Mouse (Mus musculus) hindbrain, embryonic 10.5 days (tissue): ENCODE measurements around the gene Pknox2. TPM values are rescaled to one million over a fixed set of nuclear protein-coding genes. Genes with fewer than 3 reads are reported as not detected.

Experiments used
- DNase-seq: peaks from one replicate; pipeline ENCODE4 v3.0.0-alpha.2; 2017; ENCODE audit warnings: low spot score
- H3K27ac ChIP-seq: fragments of 300-500 bp; sonication (generic); 2 replicates; pipeline ENCODE4 v1.5.1; 2016; ENCODE audit warnings: mild to moderate bottlenecking, moderate library complexity
- H3K27me3 ChIP-seq: fragments of 300-500 bp; sonication (generic); 2 replicates; pipeline ENCODE4 v1.6.1; 2016; ENCODE audit warnings: mild to moderate bottlenecking; ENCODE audit not compliant: poor library complexity, insufficient read depth, severe bottlenecking
- H3K36me3 ChIP-seq: fragments of 300-500 bp; sonication (generic); 2 replicates; pipeline ENCODE4 v1.6.1; 2016; ENCODE audit warnings: mild to moderate bottlenecking, moderate library complexity
- H3K4me1 ChIP-seq: fragments of 300-500 bp; sonication (generic); replicated peaks from 2 replicates; pipeline ENCODE4 v1.6.1; 2016; ENCODE audit warnings: mild to moderate bottlenecking
- H3K4me3 ChIP-seq: fragments of 300-500 bp; sonication (generic); 2 replicates; pipeline ENCODE4 v1.5.1; 2016; ENCODE audit warnings: mild to moderate bottlenecking, moderate library complexity
- H3K9me3 ChIP-seq: fragments of 300-500 bp; sonication (generic); 2 replicates; pipeline ENCODE4 v1.6.1; 2016; ENCODE audit warnings: mild to moderate bottlenecking, moderate library complexity
- WGBS: fragments of 180-500 bp; shearing (Covaris S2); methylation state at CpG from one replicate; pipeline ENCODE4 v1.1.7; 2016; 5-methylcytosine and 5-hydroxymethylcytosine counted together
- polyA plus RNA-seq: library from polyadenylated mRNA; unstranded; fragments of >200 nt; fragmentation: Nextera tagmentation; extraction: Ambion mirVana; gene quantifications from 2 replicates; pipeline ENCODE4 v1.2.1, GENCODE M21; 2016

The Pknox2 gene
- polyA plus RNA-seq, 1 experiment from 2014 or later, result 35.0 TPM

DNA sequence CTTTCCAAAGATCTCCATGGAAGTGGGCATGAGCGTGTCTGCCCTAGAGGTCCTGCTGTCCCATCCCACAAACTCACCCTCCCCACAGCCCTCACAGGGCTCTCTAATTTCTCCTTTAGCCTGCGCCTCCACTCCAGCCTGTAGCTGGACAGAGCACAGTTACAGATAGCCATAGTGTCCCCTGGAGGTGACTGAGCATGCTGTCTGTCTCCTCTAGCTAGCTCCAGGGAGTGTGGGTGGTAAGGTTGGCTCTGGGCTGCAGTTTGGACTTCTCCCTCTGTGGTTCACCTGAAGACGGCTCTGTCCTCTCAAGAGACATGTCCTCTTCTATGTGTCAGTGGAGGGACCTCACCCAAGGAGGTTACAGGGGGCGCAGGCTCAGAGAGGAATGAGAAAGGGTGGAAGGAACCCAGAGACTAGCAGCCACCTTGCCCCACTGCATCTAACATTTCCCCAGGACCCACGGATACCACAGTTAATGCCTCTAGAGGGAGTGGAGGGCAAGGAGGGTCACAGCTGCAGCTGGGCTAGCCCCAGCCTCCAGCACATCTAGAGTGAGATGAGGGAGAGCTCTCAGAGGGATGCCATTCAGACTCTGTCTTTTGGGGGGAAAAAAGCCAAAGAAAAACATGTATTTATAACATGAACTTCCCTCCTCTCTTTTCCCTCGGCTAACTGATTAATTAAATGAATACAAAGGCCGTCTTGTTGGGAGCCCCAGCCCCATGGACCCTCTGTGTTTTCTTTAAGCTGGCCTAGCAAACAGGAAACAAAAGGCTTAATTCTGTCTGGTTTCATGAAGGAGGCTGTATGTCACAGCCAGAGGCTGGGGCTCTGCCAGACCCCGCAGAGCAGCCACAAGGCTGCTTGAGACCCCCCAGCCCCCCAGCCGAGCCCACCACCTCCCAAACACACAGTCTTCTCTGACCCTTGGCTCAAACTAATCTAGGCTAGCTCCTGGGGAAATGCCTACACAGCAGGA is 32.6 kb downstream of the Pknox2 start:
- Histone ChIP-seq H3K36me3 (peaks cover 24% of the 10 kb centered on the region; the same call in 1 of the 2 replicates), H3K4me1 (peaks cover 57% of the 10 kb centered on the region), H3K27me3 (no peaks in the 10 kb centered on the region), H3K9me3 (no peaks in the 10 kb centered on the region), H3K27ac (peak overlapping the region; percentile 86), H3K4me3 (no peak overlapping the region)
- DNase-seq, result peak; percentile 50
- WGBS, result 20% methylated on average over 9 of the region's 9 CpGs

DNA sequence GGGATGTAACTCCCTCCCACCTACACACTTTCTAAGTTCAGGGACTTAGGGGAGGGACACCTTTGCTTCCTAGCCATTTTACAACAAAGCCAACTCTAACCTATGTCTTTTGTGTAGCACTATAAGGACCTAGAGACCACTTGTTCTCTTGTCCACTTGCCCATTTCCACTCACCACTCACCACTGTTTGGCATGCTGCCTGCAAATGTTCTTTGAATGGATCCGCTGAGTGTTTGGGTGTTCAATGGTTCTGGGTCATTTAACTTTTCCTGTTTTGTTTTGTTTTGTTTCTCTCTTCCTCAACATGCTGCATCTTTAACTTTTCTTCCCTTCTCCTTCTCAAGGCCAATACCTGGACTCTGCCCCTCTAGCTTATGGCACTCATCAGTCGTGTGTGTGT is 39.7 kb downstream of the Pknox2 start:
- no peak overlapping the region for H3K4me3 ChIP-seq
- 48% methylated on average over 2 of the region's 2 CpGs for WGBS
- no peak for DNase-seq
- H3K36me3 ChIP-seq, result peaks cover 12% of the 10 kb centered on the region; the same call in 1 of the 2 replicates
- no peaks in the 10 kb centered on the region for H3K9me3 ChIP-seq
- H3K27ac ChIP-seq, result peak overlapping the region; percentile 80
- H3K27me3 ChIP-seq, result no peaks in the 10 kb centered on the region
- H3K4me1 ChIP-seq, result peaks cover 60% of the 10 kb centered on the region

DNA sequence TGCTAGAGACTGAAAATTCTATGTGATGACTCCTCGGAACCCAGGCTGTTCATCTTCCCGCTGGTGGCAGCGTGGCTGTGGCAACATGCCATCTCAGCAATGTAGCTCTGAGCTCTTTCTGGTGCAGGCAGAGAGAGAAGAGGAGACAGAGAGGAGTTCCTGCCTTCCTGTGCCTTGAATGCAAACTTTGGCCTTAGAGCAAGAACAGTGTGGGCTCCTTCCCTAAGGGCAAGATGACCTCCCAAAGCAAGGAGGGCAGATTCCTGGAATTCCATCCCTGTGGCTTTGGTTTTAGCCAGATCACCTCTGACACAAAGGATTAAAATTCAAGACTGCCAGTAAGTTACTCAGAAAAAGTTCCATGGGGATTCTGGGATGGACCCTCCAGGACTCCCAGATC is 40.4 kb downstream of the Pknox2 start:
- H3K4me1 ChIP-seq, result peaks cover 67% of the 10 kb centered on the region
- peak overlapping the region; percentile 80 for H3K27ac ChIP-seq
- 22% methylated on average over 3 of the region's 3 CpGs for WGBS
- H3K27me3 ChIP-seq, result no peaks in the 10 kb centered on the region
- no peaks in the 10 kb centered on the region for H3K9me3 ChIP-seq
- peaks cover 12% of the 10 kb centered on the region; the same call in 1 of the 2 replicates for H3K36me3 ChIP-seq
- H3K4me3 ChIP-seq, result no peak overlapping the region
- DNase-seq, result peak; percentile 44

DNA sequence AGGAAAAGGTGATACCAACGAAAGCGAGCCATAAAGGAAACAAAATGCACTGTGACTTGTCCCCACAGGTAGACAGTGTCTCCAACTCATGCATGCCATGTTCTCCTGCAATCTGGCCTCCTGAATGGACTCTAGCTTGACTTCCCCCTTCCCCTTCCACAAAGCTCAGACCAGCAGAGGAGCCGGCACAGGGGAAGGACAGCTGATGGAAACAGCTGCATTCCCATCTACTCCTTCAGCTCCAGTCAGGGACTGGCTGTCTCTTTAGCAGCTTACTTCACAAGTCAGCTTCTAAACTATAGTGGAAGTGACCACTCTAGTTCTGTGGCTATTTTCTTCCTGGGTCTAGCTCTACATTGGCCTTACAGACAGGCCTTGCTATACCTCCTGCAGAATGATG is 43.0 kb downstream of the Pknox2 start:
- Histone ChIP-seq H3K27ac (peak overlapping the region; percentile 40; the same call in 1 of the 2 replicates), H3K36me3 (0 out of 2 replicates have a peak, but pooled peaks cover 7% of the 10 kb centered on the region), H3K27me3 (no peaks in the 10 kb centered on the region), H3K4me3 (no peak overlapping the region), H3K9me3 (no peaks in the 10 kb centered on the region), H3K4me1 (peaks cover 84% of the 10 kb centered on the region)
- WGBS, result 70% methylated on average over 3 of the region's 3 CpGs
- DNase-seq, result no peak

DNA sequence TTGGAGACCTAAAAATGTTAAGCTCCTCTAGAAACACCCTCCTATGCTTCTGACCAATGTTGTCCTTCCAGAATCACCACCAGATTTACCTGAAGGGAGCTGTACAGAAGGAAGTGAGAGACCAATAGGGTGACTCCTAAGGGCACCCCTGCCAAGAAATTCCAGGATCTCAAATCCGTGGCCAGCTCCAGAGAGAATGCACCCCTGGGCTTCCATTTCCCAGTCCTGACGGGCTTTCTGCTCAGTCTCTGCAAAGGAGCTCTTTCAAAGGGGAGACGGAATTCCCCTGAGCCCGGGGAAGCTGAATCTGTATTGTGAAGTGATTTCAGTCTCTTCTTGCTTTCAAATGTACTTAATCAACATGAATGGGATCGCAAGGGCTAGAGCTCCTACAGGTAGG is 43.4 kb downstream of the Pknox2 start:
- H3K4me1 ChIP-seq, result peaks cover 87% of the 10 kb centered on the region
- no peaks in the 10 kb centered on the region for H3K27me3 ChIP-seq
- peaks cover 3% of the 10 kb centered on the region; the same call in 1 of the 2 replicates for H3K36me3 ChIP-seq
- no peak for DNase-seq
- no peaks in the 10 kb centered on the region for H3K9me3 ChIP-seq
- no peak overlapping the region for H3K4me3 ChIP-seq
- H3K27ac ChIP-seq, result peak overlapping the region; percentile 40; the same call in 1 of the 2 replicates
- WGBS, result 51% methylated on average over 5 of the region's 5 CpGs

DNA sequence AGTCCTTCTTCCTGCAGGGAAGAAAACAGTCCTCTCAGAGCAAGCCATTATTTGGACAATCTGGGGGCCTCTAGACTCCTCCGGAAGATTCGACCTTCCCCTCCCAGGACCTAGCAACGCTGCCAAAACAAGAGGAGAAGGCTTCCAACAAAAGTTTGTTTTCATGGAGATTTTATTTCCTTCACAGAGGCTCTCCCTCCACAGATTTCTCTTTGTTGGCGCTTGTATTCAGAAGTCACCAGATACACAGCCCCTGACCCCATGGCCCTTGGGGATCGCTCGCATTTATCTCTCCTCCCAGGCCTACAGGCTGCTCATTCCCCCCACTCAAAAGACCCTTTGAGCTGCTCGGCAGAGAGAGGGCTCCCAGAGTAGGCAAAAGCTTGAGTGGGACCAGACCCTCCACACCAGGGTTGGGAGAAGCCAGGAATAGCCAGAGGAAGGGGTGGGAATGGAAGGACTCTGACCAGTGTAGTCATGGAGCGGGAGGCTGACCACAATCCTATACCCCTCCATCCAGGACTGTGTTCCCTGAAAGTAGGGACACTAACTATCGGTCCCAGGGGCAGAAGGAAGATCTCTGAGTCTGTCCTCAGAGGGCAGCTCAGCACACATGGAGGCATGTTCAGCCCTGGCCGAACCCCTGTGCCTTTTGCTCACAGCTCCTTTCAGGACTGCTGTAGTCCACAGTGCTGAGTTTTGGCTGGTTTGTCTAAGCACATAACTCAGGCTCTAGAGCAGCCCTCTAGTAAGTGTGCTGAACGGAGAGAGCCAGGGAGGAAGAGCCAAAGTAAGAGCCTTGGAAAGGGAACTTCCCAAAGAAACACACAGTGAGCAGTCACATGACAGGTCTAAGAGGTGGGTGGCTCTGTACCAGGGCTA is 45.9 kb downstream of the Pknox2 start:
- peaks cover 75% of the 10 kb centered on the region for H3K4me1 ChIP-seq
- H3K36me3 ChIP-seq, result no peaks in the 10 kb centered on the region; the same call in 1 of the 2 replicates
- H3K4me3 ChIP-seq, result peak overlapping the region; percentile 18; the same call in 1 of the 2 replicates
- DNase-seq, result peak; percentile 76
- no peaks in the 10 kb centered on the region for H3K27me3 ChIP-seq
- WGBS, result 18% methylated on average over 11 of the region's 11 CpGs
- no peaks in the 10 kb centered on the region for H3K9me3 ChIP-seq
- H3K27ac ChIP-seq, result peak overlapping the region; percentile 88

DNA sequence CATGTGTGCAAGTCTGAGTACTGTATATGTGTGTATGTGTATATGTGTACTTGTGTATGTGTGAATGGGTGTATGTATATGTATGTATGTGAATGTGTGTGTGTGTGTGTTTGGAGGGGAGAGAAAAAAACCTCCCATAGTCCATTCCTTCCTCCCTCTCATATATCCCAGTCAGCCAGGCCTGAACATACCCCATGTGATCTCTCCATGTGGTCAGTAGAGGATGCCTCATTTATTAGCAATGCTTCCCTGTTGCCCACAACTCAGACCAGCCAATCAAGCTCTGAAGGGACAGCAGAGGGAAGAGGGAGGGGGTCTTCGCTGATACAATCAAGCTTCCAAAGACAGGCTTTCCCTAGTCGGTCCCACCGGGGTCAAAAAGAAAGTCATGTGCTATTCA is 47.6 kb downstream of the Pknox2 start:
- Histone ChIP-seq H3K27me3 (peaks cover 10% of the 10 kb centered on the region), H3K9me3 (no peaks in the 10 kb centered on the region), H3K4me1 (peaks cover 85% of the 10 kb centered on the region), H3K27ac (peak overlapping the region; percentile 88), H3K36me3 (no peaks in the 10 kb centered on the region; the same call in 1 of the 2 replicates), H3K4me3 (no peak overlapping the region)
- no peak for DNase-seq
- 33% methylated on average over 3 of the region's 3 CpGs for WGBS

DNA sequence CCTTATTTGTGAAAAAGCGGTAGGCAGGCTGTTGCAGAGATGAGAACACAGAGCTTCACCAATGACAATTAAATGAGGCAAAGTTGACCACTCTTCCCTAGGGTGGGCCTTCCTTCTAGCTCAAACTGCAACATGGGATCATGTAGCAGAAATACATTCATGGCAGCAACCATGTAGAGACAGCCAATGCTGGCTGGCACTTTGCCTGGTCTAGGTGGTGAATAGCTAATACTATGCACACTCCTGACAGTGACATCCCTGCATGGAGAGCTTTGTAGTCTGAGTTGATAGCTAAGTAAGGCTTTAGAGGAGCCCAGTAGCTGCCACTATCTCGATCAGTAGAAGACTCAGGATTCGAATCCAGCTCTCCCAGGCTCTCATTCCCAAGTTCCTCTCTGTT is 48.6 kb downstream of the Pknox2 start:
- Histone ChIP-seq H3K27me3 (peaks cover 14% of the 10 kb centered on the region), H3K36me3 (no peaks in the 10 kb centered on the region; the same call in 1 of the 2 replicates), H3K9me3 (no peaks in the 10 kb centered on the region), H3K4me3 (no peak overlapping the region), H3K4me1 (peaks cover 85% of the 10 kb centered on the region), H3K27ac (no peak overlapping the region)
- no peak for DNase-seq
- WGBS, result 90% methylated on average over 3 of the region's 3 CpGs

DNA sequence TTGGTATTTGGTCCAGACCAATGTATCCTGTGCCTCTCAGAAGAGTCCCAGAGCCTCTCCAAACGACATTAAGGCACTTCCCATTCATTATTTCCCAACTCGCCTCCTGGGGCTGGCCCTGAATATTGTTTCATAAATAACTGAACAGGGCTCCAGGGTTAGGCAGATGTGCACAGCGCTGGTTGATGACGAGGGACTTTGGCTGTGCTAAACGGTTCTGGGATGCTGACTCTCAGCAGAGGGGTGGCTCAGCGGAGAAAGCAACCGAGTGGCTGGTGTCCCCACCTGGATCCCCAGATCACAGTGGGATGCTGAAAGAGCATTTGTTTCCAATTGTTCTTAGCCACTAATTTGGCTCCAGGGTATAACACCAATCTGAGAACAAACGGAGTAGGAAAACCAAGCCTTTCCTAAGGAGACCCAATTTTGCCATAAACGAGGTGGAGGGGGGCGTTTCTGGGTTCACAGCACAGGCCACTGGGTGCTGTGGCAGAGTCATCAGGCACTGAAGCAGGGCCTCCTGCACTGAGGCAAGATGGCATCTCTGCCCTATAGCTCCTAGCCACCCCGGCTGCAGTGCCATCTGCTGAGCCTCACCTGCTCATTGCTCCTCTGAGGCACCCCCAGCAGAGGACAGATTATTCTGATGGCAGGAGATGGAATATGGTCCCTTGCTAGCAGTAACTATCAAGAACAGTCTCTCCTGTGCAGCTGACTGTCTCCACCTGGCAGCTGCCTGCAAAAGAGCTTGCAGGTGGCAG is 52.8 kb downstream of the Pknox2 start:
- peaks cover 14% of the 10 kb centered on the region for H3K27me3 ChIP-seq
- H3K4me1 ChIP-seq, result peaks cover 87% of the 10 kb centered on the region
- H3K36me3 ChIP-seq, result no peaks in the 10 kb centered on the region; the same call in 1 of the 2 replicates
- peak overlapping the region; percentile 82 for H3K27ac ChIP-seq
- H3K9me3 ChIP-seq, result no peaks in the 10 kb centered on the region
- WGBS, result 29% methylated on average over 11 of the region's 11 CpGs
- no peak overlapping the region for H3K4me3 ChIP-seq
- DNase-seq, result no peak

DNA sequence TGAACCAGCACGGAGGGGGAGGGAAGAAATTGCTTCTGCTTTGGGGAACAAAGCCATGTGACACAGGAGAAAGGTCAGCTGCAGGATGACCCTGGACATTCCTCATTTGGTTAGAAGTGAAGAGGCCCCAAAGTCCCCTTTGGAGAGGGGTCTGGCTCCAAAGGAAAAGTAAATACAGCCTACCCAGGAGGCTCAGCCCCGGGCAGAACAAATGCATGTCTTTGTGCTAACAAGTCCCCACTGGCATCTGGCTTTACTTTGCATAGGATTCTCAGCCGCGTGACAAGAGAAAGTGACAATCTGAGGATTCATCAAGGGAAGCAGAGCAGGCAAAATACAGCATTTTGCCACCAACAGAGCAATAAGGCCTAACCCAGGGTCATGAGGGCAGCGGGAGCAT is 54.1 kb downstream of the Pknox2 start:
- Histone ChIP-seq H3K27me3 (peaks cover 14% of the 10 kb centered on the region), H3K36me3 (no peaks in the 10 kb centered on the region), H3K4me3 (peak overlapping the region; percentile 5; the same call in 1 of the 2 replicates), H3K4me1 (peaks cover 86% of the 10 kb centered on the region), H3K27ac (peak overlapping the region; percentile 82), H3K9me3 (no peaks in the 10 kb centered on the region)
- DNase-seq, result peak; percentile 91
- WGBS, result under 1% methylated on average over 5 of the region's 5 CpGs

DNA sequence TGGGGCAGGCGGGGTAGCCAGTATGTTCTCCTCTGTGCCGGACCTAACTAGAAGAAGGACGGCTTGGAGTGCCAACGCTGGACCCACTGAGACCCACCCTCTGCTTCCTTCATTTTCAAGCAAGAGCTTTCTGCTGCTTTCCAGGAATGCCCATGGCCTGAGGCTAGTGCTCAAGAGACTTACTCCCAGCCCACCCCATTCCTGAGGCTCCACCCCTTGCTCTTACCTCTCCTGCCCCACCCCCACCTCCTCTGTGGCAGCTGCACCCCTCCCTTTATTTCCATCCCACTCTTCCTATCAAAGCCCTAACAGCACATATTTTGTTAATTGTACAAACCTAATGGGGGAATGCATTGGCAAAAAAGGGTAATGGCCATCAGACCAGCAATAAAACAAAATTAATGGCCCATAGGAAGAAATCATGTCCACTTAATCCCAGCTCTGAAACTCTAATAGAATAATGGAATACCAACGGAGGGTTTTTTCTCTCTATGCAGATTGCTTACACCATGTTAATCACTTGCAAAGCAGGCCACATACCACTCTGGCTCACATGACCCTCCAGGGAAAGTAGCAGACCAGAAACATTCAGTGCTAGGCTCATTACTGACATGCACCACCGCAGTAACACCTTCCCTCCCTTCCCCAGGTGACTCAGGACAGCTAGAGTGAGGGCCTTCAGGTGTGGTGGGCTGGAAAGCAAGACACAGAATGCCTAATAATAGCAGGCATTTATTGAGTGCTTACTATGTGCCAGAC is 57.1 kb downstream of the Pknox2 start:
- Histone ChIP-seq H3K36me3 (no peaks in the 10 kb centered on the region), H3K9me3 (no peaks in the 10 kb centered on the region), H3K4me3 (no peak overlapping the region), H3K27me3 (peaks cover 9% of the 10 kb centered on the region), H3K27ac (peak overlapping the region; percentile 37), H3K4me1 (peaks cover 77% of the 10 kb centered on the region)
- DNase-seq, result no peak
- WGBS, result 31% methylated on average over 6 of the region's 6 CpGs
